Mouse (Mus musculus) hindbrain, embryonic 11.5 days (tissue): ENCODE measurements around the gene Gm17622. TPM values are rescaled to one million over a fixed set of nuclear protein-coding genes. Genes with fewer than 3 reads are reported as not detected.

Experiments
- ATAC-seq: fragments of 200-750 bp; cut with Nextera tagmentation; 2 replicates; pipeline ENCODE4 v1.8.0; 2017; ENCODE audit warnings: mild to moderate bottlenecking, moderate TSS enrichment, moderate library complexity; ENCODE audit not compliant: low FRiP score
- DNase-seq: peaks from one replicate; pipeline ENCODE4 v3.0.0-alpha.2; 2015; ENCODE audit warnings: low spot score
- H3K27ac ChIP-seq: fragments of 300-500 bp; sonication (generic); 2 replicates; pipeline ENCODE4 v1.5.1; 2014; ENCODE audit warnings: mild to moderate bottlenecking, low read depth, low read length
- H3K27me3 ChIP-seq: fragments of 300-500 bp; sonication (generic); 2 replicates; pipeline ENCODE4 v1.6.1; 2014; ENCODE audit warnings: mild to moderate bottlenecking, low read length, moderate library complexity, mixed read lengths; ENCODE audit not compliant: control insufficient read depth, insufficient read depth
- H3K36me3 ChIP-seq: fragments of 300-500 bp; sonication (generic); 2 replicates; pipeline ENCODE4 v1.6.1; 2014; ENCODE audit warnings: mild to moderate bottlenecking, low read length, moderate library complexity, mixed read lengths; ENCODE audit not compliant: control insufficient read depth, insufficient read depth
- H3K4me1 ChIP-seq: fragments of 300-500 bp; sonication (generic); replicated peaks from 2 replicates; pipeline ENCODE4 v1.6.1; 2014; ENCODE audit warnings: low read length, mixed read lengths; ENCODE audit not compliant: control insufficient read depth, insufficient read depth
- H3K4me2 ChIP-seq: fragments of 300-500 bp; sonication (generic); replicated peaks from 2 replicates; pipeline ENCODE4 v1.6.1; 2014; ENCODE audit warnings: mild to moderate bottlenecking, low read depth, low read length
- H3K4me3 ChIP-seq: fragments of 300-500 bp; sonication (generic); 2 replicates; pipeline ENCODE4 v1.5.1; 2014; ENCODE audit warnings: low read depth, low read length
- H3K9ac ChIP-seq: fragments of 300-500 bp; sonication (generic); 2 replicates; pipeline ENCODE4 v1.6.1; 2014; ENCODE audit warnings: low read depth, low read length
- H3K9me3 ChIP-seq: fragments of 300-500 bp; sonication (generic); 2 replicates; pipeline ENCODE4 v1.6.1; 2016; ENCODE audit warnings: low read length; ENCODE audit not compliant: control insufficient read depth
- WGBS: fragments of 180-500 bp; shearing (Covaris S2); extraction: QIAGEN DNeasy Blood & Tissue Kit; methylation state at CpG from one replicate; pipeline ENCODE4 v1.1.7; 2014; 5-methylcytosine and 5-hydroxymethylcytosine counted together
- polyA plus RNA-seq: library from polyadenylated mRNA; unstranded; fragments of >200 nt; fragmentation: Nextera tagmentation; extraction: Ambion mirVana; gene quantifications from 2 replicates; pipeline ENCODE4 v1.2.1, GENCODE M21; 2014

Gene Gm17622
- polyA plus RNA-seq, 1 experiment from 2014 or later = not detected

DNA sequence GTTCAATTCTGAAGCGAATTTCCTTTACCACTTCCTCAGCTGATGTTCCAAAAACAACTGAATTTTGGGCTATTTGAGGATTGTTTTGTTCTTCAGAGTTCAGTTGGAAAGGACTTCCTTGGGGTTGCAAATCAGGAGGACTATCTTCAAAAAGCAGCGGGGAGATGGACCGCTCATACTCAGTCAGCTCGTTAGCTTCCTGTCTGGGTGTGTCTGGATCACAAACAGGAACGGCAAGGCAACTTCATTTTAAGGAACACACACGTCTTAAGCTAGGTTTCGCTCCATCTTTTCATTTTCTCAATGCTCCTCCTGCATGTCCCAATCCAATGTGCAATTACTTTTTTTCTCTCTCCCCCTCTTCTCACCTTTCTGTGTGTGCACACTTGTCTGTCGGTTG is 6.1 kb downstream of the Gm17622 start:
- Histone ChIP-seq H3K27ac (no peak overlapping the region), H3K36me3 (no peaks in the 10 kb centered on the region; the same call in 1 of the 2 replicates), H3K4me2 (no peak overlapping the region), H3K4me3 (no peak overlapping the region), H3K27me3 (no peaks in the 10 kb centered on the region), H3K9me3 (no peaks in the 10 kb centered on the region), H3K9ac (no peak overlapping the region), H3K4me1 (no peaks in the 10 kb centered on the region)
- ATAC-seq (no peak), DNase-seq (no peak)
- whole genome bisulfite sequencing = 93% methylated on average over 8 of the region's 8 CpGs

DNA sequence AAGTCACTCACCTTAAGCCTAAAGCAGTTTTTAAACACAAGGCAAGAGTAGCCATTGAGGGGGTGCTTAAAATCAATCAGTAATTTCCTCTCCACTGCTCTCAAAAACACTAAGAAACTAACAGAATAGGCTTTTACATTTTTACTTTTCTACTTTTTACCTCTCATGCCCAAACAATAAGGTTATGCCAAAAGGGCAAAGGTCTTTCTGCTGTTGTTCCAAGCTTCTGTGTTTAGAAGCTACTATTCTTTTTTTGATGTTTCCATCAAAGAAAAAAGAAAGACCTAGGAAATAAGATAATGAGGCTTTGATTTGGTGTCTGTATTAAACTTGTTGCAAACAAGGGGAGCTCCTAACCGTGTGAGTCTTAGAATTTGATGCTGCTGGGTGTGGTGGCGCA is 9.4 kb downstream of the Gm17622 start:
- DNase-seq = no peak
- no peaks in the 10 kb centered on the region for H3K4me1 ChIP-seq
- no peak for ATAC-seq
- H3K36me3 ChIP-seq = no peaks in the 10 kb centered on the region; the same call in 1 of the 2 replicates
- H3K27ac ChIP-seq = no peak overlapping the region
- H3K27me3 ChIP-seq = no peaks in the 10 kb centered on the region
- H3K4me3 ChIP-seq = no peak overlapping the region
- H3K4me2 ChIP-seq = no peak overlapping the region
- H3K9ac ChIP-seq = no peak overlapping the region
- no peaks in the 10 kb centered on the region for H3K9me3 ChIP-seq
- WGBS = 77% methylated on average over 2 of the region's 2 CpGs

- H3K36me3 ChIP-seq = no peaks in the 10 kb centered on the region
- ATAC-seq (no peak), DNase-seq (no peak)
- WGBS = 86% methylated on average over 4 of the region's 4 CpGs
- H3K9me3 ChIP-seq = no peaks in the 10 kb centered on the region
- no peak overlapping the region for H3K4me3 ChIP-seq
- no peak overlapping the region for H3K27ac ChIP-seq
- H3K4me1 ChIP-seq = no peaks in the 10 kb centered on the region
- H3K27me3 ChIP-seq = no peaks in the 10 kb centered on the region
- no peak overlapping the region for H3K9ac ChIP-seq
- no peak overlapping the region for H3K4me2 ChIP-seq
Observed at GRCm38 (mm10) chr13:96505661-96506060, 15.1 kb downstream of the Gm17622 start.

DNA sequence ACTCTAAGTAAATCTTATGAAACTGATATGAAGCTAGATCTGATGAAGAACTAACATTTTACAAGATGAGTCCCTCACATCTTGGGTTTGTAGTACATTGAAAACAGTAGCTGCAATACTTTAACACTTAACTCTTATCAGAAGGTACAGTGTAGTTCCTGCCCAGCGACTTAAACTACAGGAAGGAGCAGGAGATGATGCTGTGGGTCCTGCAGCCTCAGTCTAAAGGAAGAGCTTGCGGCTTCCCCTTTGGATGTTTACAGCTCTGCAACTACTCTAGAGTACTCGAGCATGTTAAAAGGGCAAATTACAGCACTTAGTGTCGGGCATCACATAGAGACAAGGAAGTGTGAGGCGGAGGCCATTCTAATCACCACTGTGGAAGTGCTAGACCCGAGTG is 15.8 kb downstream of the Gm17622 start:
- no peaks in the 10 kb centered on the region for H3K36me3 ChIP-seq
- no peak overlapping the region for H3K9ac ChIP-seq
- no peaks in the 10 kb centered on the region for H3K4me1 ChIP-seq
- H3K27me3 ChIP-seq = no peaks in the 10 kb centered on the region
- H3K27ac ChIP-seq = no peak overlapping the region
- H3K9me3 ChIP-seq = no peaks in the 10 kb centered on the region
- WGBS = 88% methylated on average over 6 of the region's 6 CpGs
- DNase-seq (no peak), ATAC-seq (no peak)
- no peak overlapping the region for H3K4me3 ChIP-seq
- H3K4me2 ChIP-seq = no peak overlapping the region

DNA sequence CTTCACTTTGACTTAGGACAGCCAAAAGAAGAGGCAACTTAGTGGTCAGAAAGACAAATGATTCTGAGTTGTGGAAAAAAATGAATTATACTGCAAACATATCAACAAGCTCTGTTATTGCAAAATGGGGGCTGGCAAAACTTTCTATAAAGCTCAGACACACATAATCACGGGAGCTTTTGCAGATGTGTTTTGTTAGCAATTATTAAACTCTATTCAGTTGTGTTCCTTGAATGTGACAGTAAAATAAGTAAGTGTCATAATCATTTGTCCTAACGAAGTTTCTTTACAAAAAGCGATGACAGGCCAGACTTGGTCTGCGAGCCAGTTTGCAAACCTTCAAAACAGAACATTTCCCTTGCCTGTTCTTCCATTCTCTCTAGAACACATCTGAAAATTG is 17.0 kb downstream of the Gm17622 start:
- no peaks in the 10 kb centered on the region for H3K9me3 ChIP-seq
- WGBS = 93% methylated on average over 4 of the region's 4 CpGs
- no peak overlapping the region for H3K27ac ChIP-seq
- no peaks in the 10 kb centered on the region for H3K36me3 ChIP-seq
- H3K27me3 ChIP-seq = no peaks in the 10 kb centered on the region
- ATAC-seq (no peak), DNase-seq (no peak)
- H3K4me1 ChIP-seq = no peaks in the 10 kb centered on the region
- no peak overlapping the region for H3K4me3 ChIP-seq
- H3K4me2 ChIP-seq = no peak overlapping the region
- H3K9ac ChIP-seq = no peak overlapping the region

DNA sequence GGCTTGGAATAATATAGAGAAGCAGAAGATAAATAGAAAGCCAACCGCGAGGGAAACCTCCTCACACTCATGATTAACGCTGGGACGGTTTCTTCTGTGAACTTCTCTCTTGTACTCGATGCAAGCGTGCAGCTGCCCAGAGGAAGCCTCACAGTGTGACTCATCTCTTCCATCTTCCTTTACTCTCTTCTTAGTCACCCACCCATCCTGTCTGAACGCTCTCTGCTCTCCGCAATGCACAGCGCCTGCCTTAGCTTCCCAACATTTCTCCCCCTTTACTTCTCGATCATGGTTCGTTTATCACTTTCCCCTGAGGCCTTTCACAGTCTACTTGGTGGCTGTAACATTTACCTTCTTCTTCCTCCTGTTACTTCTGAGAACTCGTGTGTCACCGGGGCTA is 20.1 kb downstream of the Gm17622 start:
- no peak overlapping the region for H3K9ac ChIP-seq
- ATAC-seq (no peak), DNase-seq (no peak)
- H3K27ac ChIP-seq = no peak overlapping the region
- H3K36me3 ChIP-seq = no peaks in the 10 kb centered on the region
- WGBS = 85% methylated on average over 13 of the region's 13 CpGs
- no peaks in the 10 kb centered on the region for H3K9me3 ChIP-seq
- H3K4me1 ChIP-seq = no peaks in the 10 kb centered on the region
- H3K4me2 ChIP-seq = no peak overlapping the region
- H3K27me3 ChIP-seq = no peaks in the 10 kb centered on the region
- no peak overlapping the region for H3K4me3 ChIP-seq

DNA sequence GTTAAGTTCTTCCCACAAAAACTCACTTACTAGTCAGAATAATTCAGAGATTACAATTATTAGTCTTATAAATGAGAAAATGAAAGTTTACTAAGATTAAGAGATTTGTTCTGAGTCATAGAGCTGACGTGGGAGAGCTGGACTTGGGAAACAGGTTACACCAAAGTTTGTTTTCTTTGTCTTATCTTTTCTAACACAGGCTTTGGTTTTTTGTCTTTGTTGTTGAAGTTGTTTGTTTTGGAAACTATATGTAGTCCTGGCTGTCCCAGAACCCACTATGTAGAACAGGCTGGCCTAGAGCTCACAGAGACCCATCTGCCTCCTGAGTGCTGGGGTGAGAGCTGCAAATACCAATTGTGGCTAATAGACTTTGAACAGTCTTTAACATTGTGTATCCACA is 20.7 kb downstream of the Gm17622 start:
- ATAC-seq (no peak), DNase-seq (no peak)
- Histone ChIP-seq H3K36me3 (no peaks in the 10 kb centered on the region), H3K4me1 (no peaks in the 10 kb centered on the region), H3K27ac (no peak overlapping the region), H3K4me2 (no peak overlapping the region), H3K27me3 (no peaks in the 10 kb centered on the region), H3K9ac (no peak overlapping the region), H3K9me3 (no peaks in the 10 kb centered on the region), H3K4me3 (no peak overlapping the region)
- 83% methylated on average over 1 of the region's 1 CpGs for WGBS

- Histone ChIP-seq H3K9me3 (no peaks in the 10 kb centered on the region), H3K4me3 (no peak overlapping the region), H3K9ac (no peak overlapping the region), H3K27ac (no peak overlapping the region), H3K27me3 (no peaks in the 10 kb centered on the region), H3K4me2 (no peak overlapping the region), H3K36me3 (no peaks in the 10 kb centered on the region), H3K4me1 (no peaks in the 10 kb centered on the region)
- ATAC-seq (no peak), DNase-seq (no peak)
- WGBS = 79% methylated on average over 5 of the region's 5 CpGs
Observed at GRCm38 (mm10) chr13:96511893-96512292, 21.4 kb downstream of the Gm17622 start.

GRCm38 (mm10) chr13:96514154-96514942 is 23.8 kb downstream of the Gm17622 start:
- ATAC-seq = no peak
- H3K9me3 ChIP-seq = no peaks in the 10 kb centered on the region
- H3K4me2 ChIP-seq = no peak overlapping the region
- no peaks in the 10 kb centered on the region for H3K4me1 ChIP-seq
- H3K4me3 ChIP-seq = no peak overlapping the region
- H3K9ac ChIP-seq = no peak overlapping the region
- DNase-seq = no peak
- no peaks in the 10 kb centered on the region for H3K27me3 ChIP-seq
- H3K36me3 ChIP-seq = no peaks in the 10 kb centered on the region
- no peak overlapping the region for H3K27ac ChIP-seq
- WGBS = 86% methylated on average over 5 of the region's 5 CpGs
